Comparison of ENCODE assay signal across 15 mouse cellular contexts in the genomic region with DNA sequence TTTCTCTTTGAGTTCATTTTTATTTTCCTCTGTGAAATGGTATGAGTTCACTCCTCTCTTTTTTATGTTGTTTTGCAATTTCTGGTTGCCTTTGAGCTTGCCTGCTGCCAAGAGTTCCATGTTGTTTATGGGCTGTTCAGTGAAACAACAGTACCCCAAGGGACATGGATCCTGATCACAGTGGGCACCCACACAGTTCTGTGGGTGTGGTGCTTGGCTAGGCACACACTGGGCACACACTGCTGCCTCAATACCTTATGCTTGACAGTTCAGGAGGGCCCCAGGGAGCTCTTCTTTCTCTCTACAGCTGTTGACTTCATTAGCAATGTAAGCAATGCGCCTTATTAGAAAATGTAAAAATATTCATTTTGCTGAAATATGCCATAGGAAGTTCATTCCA.
"Had no signal": no experiment of that assay in that cellular context is flagged by ENCODE, and none has a peak within 500 bp of the region (broad histone marks: within the 10 kb centered on the region; RNA-seq: fewer than 3 reads in every experiment).

No protein-coding gene starts in this region.

- DNase-seq: kidney, adult 8-10 months; kidney, postnatal 25 days; lung, adult 2 months; lung, postnatal 4 days; midbrain, embryonic 14.5 days; right cerebral cortex, postnatal 14 days; thymus, postnatal 4 days had no signal

- H3K4me3 ChIP-seq: left cerebral cortex, adult 2 months; limb, embryonic 10.5 days; liver, embryonic 15.5 days; midbrain, embryonic 10.5 days; neural tube, embryonic 13.5 days had no signal

- H3K4me2 ChIP-seq: liver, embryonic 11.5 days; liver, embryonic 15.5 days; neural tube, embryonic 13.5 days had no signal

- H3K9me3 ChIP-seq: limb, embryonic 10.5 days; liver, embryonic 15.5 days; midbrain, embryonic 10.5 days; neural tube, embryonic 13.5 days had no signal

- H3K36me3 ChIP-seq: liver, embryonic 15.5 days had no signal

- H3K4me1 ChIP-seq: liver, embryonic 15.5 days; midbrain, embryonic 10.5 days had no signal

- H3K27ac ChIP-seq: left cerebral cortex, adult 2 months; limb, embryonic 10.5 days; liver, embryonic 15.5 days; midbrain, embryonic 10.5 days; neural tube, embryonic 13.5 days had no signal

- H3K27me3 ChIP-seq: liver, embryonic 15.5 days; neural tube, embryonic 13.5 days had no signal

- H3K9ac ChIP-seq: liver, embryonic 15.5 days; neural tube, embryonic 13.5 days had no signal

- ATAC-seq: intestine, postnatal 0 days; lung, postnatal 0 days had no signal
